Mouse (Mus musculus) forebrain, embryonic 14.5 days (tissue): ENCODE measurements around the gene Erfe. TPM values are rescaled to one million over a fixed set of nuclear protein-coding genes. Genes with fewer than 3 reads are reported as not detected.

Source experiments
- ATAC-seq: fragments of 200-750 bp; cut with Nextera tagmentation; 2 replicates; pipeline ENCODE4 v1.8.0; 2017; ENCODE audit warnings: mild to moderate bottlenecking, moderate library complexity
- DNase-seq: peaks from one replicate; pipeline ENCODE4 v3.0.0-alpha.2; 2015; ENCODE audit warnings: low spot score
- H3K27ac ChIP-seq: fragments of 300-500 bp; sonication (generic); 2 replicates; pipeline ENCODE4 v1.5.1; 2014; ENCODE audit warnings: low read depth, mild to moderate bottlenecking, control low read depth, low read length, moderate library complexity
- H3K27me3 ChIP-seq: fragments of 300-500 bp; sonication (generic); replicated peaks from 2 replicates; pipeline ENCODE4 v1.6.1; 2014; ENCODE audit warnings: low read length, control low read depth, mixed read lengths; ENCODE audit not compliant: control insufficient read depth, insufficient read depth
- H3K36me3 ChIP-seq: fragments of 300-500 bp; sonication (generic); 2 replicates; pipeline ENCODE4 v1.6.1; 2014; ENCODE audit warnings: low read length, control low read depth; ENCODE audit not compliant: control insufficient read depth, insufficient read depth
- H3K4me1 ChIP-seq: fragments of 300-500 bp; sonication (generic); 2 replicates; pipeline ENCODE4 v1.6.1; 2014; ENCODE audit warnings: antibody characterized with exemption, low read length, control low read depth; ENCODE audit not compliant: control insufficient read depth, insufficient read depth
- H3K4me2 ChIP-seq: fragments of 300-500 bp; sonication (generic); 2 replicates; pipeline ENCODE4 v1.6.1; 2014; ENCODE audit warnings: mild to moderate bottlenecking, control low read depth, low read length
- H3K4me3 ChIP-seq: fragments of 300-500 bp; sonication (generic); 2 replicates; pipeline ENCODE4 v1.5.1; 2014; ENCODE audit warnings: low read depth, low read length, control low read depth
- H3K9ac ChIP-seq: fragments of 300-500 bp; sonication (generic); 2 replicates; pipeline ENCODE4 v1.6.1; 2014; ENCODE audit warnings: mild to moderate bottlenecking, low read length, control low read depth, moderate library complexity
- H3K9me3 ChIP-seq: fragments of 300-500 bp; sonication (generic); replicated peaks from 2 replicates; pipeline ENCODE4 v1.6.1; 2016; ENCODE audit warnings: low read length, control low read depth, mixed read lengths; ENCODE audit not compliant: control insufficient read depth
- WGBS: fragments of 180-500 bp; shearing (Covaris S2); extraction: QIAGEN DNeasy Blood & Tissue Kit; methylation state at CpG from one replicate; pipeline ENCODE4 v1.1.7; 2014; 5-methylcytosine and 5-hydroxymethylcytosine counted together
- polyA plus RNA-seq: library from polyadenylated mRNA; unstranded; fragments of >200 nt; fragmentation: Nextera tagmentation; extraction: Ambion mirVana; gene quantifications from 2 replicates; pipeline ENCODE4 v1.2.1, GENCODE M21; 2014

Gene Erfe
- polyA plus RNA-seq, 1 experiment from 2014 or later: 0.27 TPM

DNA sequence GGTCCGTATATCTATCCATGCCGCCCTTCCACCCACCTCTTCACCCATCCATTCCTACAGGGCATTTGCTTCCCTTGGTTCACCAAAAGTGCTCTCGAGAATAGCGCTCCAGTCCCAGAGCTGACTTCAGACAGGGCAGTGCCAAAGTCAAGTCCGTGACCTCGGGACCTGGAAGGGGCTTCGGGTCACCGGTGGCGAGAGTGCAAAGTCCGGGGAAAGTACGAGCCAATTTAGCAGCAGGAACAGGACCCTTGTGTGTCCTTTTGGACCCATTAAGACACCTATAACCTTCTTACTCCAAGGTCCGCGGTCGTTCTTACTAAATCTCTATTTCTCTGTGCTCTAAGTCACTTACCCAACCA, 47.3 kb downstream of the Erfe start:
- Histone ChIP-seq H3K36me3 (0 out of 2 replicates have a peak, but pooled peaks cover 7% of the 10 kb centered on the region), H3K4me2 (peak overlapping the region; percentile 88), H3K4me1 (peaks cover 33% of the 10 kb centered on the region), H3K9me3 (no peaks in the 10 kb centered on the region), H3K27ac (peak overlapping the region; percentile 97), H3K9ac (peak overlapping the region; percentile 93), H3K27me3 (no peaks in the 10 kb centered on the region), H3K4me3 (peak overlapping the region; percentile 71)
- no peak for DNase-seq
- ATAC-seq: no peak
- under 1% methylated on average over 14 of the region's 14 CpGs for WGBS

DNA sequence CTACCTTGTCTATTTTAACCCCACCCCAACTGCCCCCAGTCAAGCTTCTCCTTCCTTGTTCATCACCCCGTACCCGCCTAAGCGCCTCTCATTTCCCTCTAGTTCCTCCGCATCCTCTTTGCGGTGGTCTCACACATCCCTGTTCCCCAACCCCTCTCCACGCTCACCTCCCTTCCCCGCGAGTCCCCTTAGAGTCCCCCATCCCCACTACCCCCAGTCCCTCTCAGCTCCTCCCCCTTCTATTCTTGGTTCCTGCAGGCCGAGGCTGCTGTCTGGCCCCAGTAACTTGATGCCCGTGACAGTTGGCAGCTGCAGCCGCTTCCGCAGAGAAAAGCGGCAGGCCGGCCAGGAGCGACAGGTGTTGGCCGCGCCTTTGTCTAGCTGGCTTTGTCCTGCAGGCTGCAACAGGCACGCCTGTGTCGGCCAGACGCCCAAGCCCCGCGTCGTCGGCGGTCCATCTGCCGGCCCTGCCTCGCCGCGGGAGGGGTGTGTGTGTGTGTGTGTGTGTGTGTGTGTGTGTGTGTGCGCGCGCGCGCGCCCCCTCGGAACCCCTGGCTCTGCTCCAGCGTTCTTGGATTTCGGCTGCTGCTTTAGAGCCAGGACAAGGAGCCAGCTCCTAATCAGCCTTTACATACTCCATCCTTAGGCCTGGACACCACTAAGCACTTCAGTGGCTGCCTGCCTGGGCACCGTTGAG, 47.8 kb downstream of the Erfe start, which contains the start of gene Hes6:
Gene Hes6 (minus strand): TSS at position 141 of the 697 bp plus-strand sequence.
- Histone ChIP-seq H3K9ac (peak within 1 kb of the TSS; percentile 93), H3K4me3 (peak within 1 kb of the TSS; percentile 71), H3K36me3 (0 out of 2 replicates have a peak, but pooled peaks cover 7% of the 10 kb centered on the region), H3K27me3 (no peaks in the 10 kb centered on the region), H3K27ac (peak within 1 kb of the TSS; percentile 97), H3K4me1 (peaks cover 33% of the 10 kb centered on the region), H3K9me3 (no peaks in the 10 kb centered on the region), H3K4me2 (peak within 1 kb of the TSS; percentile 88)
- ATAC-seq: peak; percentile 70
- WGBS: under 1% methylated on average over 39 of the region's 39 CpGs
- DNase-seq: peak; percentile 94

DNA sequence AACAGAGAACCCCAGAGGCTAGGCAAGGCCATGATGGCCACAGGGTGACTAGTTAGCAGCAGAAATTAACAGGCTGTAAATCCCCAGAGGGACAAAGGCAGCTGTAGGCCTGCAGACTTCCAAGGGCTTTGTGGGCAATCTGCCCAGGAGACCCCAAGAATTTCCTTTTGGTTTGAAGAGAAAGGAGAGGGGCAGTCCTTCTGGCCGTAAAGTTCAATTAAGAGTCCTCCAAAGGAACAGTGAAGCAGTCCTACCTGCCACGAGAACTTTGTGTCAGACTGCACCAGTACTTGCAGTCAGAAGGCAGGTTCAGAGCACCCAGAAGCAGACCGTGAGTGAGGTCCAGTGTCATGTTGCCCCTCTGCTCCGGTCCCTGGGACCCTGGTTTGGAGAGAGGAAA, 48.7 kb downstream of the Erfe start:
- no peaks in the 10 kb centered on the region for H3K27me3 ChIP-seq
- peaks cover 33% of the 10 kb centered on the region for H3K4me1 ChIP-seq
- DNase-seq: peak; percentile 80
- peak overlapping the region; percentile 97 for H3K27ac ChIP-seq
- WGBS: 26% methylated on average over 4 of the region's 4 CpGs
- no peaks in the 10 kb centered on the region for H3K9me3 ChIP-seq
- H3K4me2 ChIP-seq: peak overlapping the region; percentile 88
- H3K4me3 ChIP-seq: no peak overlapping the region
- H3K36me3 ChIP-seq: 0 out of 2 replicates have a peak, but pooled peaks cover 7% of the 10 kb centered on the region
- peak overlapping the region; percentile 93; the same call in 1 of the 2 replicates for H3K9ac ChIP-seq
- no peak for ATAC-seq

- ATAC-seq: no peak
- Histone ChIP-seq H3K9ac (peak overlapping the region; percentile 93; the same call in 1 of the 2 replicates), H3K36me3 (0 out of 2 replicates have a peak, but pooled peaks cover 7% of the 10 kb centered on the region), H3K9me3 (no peaks in the 10 kb centered on the region), H3K4me3 (no peak overlapping the region), H3K4me1 (peaks cover 33% of the 10 kb centered on the region), H3K4me2 (peak overlapping the region; percentile 88; the same call in 1 of the 2 replicates), H3K27me3 (no peaks in the 10 kb centered on the region), H3K27ac (peak overlapping the region; percentile 97)
- 37% methylated on average over 5 of the region's 5 CpGs for WGBS
- peak; percentile 60 for DNase-seq
Observed at GRCm38 (mm10) chr1:91415311-91415710, 49.1 kb downstream of the Erfe start.

DNA sequence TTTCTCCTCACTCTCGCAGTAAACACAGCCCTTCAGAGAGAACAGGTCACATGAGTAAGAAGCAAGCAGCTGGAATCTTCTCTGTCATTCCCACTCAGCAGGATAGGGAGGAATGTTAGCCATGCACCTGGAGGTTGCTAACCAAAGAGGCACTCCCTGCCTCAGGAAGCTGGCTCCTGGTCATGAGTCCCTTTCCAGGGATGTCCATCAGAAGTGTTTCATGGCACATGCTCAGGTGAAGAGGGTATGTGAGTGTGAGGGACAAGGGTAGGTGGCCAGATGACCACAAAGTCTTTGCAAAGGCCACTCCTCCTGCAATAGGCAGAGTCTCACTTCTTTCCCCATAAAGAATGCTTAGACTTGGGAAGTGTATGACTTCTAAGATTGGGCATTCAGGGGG, 51.8 kb downstream of the Erfe start:
- peaks cover 18% of the 10 kb centered on the region for H3K4me1 ChIP-seq
- H3K27ac ChIP-seq: no peak overlapping the region
- H3K9me3 ChIP-seq: no peaks in the 10 kb centered on the region
- H3K4me3 ChIP-seq: no peak overlapping the region
- H3K36me3 ChIP-seq: 0 out of 2 replicates have a peak, but pooled peaks cover 7% of the 10 kb centered on the region
- no peak overlapping the region for H3K9ac ChIP-seq
- DNase-seq: no peak
- no peak for ATAC-seq
- no peak overlapping the region for H3K4me2 ChIP-seq
- 91% methylated on average over 1 of the region's 1 CpGs for WGBS
- no peaks in the 10 kb centered on the region for H3K27me3 ChIP-seq

- H3K9ac ChIP-seq: no peak overlapping the region
- H3K4me1 ChIP-seq: peaks cover 9% of the 10 kb centered on the region
- WGBS: 71% methylated on average over 10 of the region's 10 CpGs
- H3K9me3 ChIP-seq: no peaks in the 10 kb centered on the region
- DNase-seq (no peak), ATAC-seq (no peak)
- no peak overlapping the region for H3K27ac ChIP-seq
- H3K36me3 ChIP-seq: 0 out of 2 replicates have a peak, but pooled peaks cover 7% of the 10 kb centered on the region
- H3K4me2 ChIP-seq: no peak overlapping the region
- no peak overlapping the region for H3K4me3 ChIP-seq
- H3K27me3 ChIP-seq: no peaks in the 10 kb centered on the region
Observed at GRCm38 (mm10) chr1:91419862-91420600, 53.8 kb downstream of the Erfe start.

DNA sequence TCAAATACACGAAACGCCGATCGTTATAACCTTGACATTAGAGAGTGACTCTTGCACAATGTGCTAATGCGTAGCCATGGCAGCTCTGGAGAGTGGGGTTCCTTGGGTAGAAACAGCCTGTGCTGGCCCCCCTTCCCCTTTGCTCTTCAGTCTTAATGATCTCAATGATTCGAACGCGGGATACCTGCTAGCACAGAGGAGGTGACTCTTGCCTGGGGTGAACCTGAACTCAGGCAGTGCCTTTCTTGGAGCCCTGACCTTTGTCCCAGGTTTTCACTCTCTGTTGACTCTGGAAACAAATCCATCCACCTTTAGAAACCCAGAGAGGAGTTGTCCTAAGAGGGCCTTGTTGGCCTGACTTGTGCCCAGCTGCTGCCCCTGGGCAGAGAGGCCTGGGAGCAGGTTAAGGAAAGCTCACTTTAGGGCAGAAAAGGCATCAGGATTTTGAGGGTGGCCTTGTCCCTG, 54.4 kb downstream of the Erfe start:
- 0 out of 2 replicates have a peak, but pooled peaks cover 7% of the 10 kb centered on the region for H3K36me3 ChIP-seq
- ATAC-seq (no peak), DNase-seq (no peak)
- 0 out of 2 replicates have a peak, but pooled peaks cover 3% of the 10 kb centered on the region for H3K4me1 ChIP-seq
- no peaks in the 10 kb centered on the region for H3K9me3 ChIP-seq
- 85% methylated on average over 8 of the region's 8 CpGs for WGBS
- H3K4me3 ChIP-seq: no peak overlapping the region
- no peak overlapping the region for H3K4me2 ChIP-seq
- H3K27me3 ChIP-seq: no peaks in the 10 kb centered on the region
- no peak overlapping the region for H3K9ac ChIP-seq
- no peak overlapping the region for H3K27ac ChIP-seq
